Mouse (Mus musculus): Measurements from ENCODE around the gene Rabgap1l.
A peak's percentile ranks its signal among the peaks of the same experiment; 100 is the strongest.

Rabgap1l gene

GRCm38 (mm10) chr1:160792686-160793355 is at the start of gene Rabgap1l:
TSS of gene Rabgap1l (minus strand) at chr1:160793211.
- DNase-seq (ENCODE audit: low spot score in 2 of 2): peak; percentile 42 to 64

GRCm38 (mm10) chr1:160842567-160842966 is 49.6 kb upstream of the Rabgap1l start:
- no peak for DNase-seq (ENCODE audit: low spot score in 2 of 2)

GRCm38 (mm10) chr1:160840618-160841017 is 47.6 kb upstream of the Rabgap1l start:
- DNase-seq (ENCODE audit: low spot score in 2 of 2): no peak

GRCm38 (mm10) chr1:160839095-160839494 is 46.1 kb upstream of the Rabgap1l start:
- DNase-seq (ENCODE audit: low spot score in 2 of 2): no peak

GRCm38 (mm10) chr1:160834446-160834845 is 41.4 kb upstream of the Rabgap1l start:
- DNase-seq (ENCODE audit: low spot score in 2 of 2): no peak

GRCm38 (mm10) chr1:160832267-160833021 is 39.4 kb upstream of the Rabgap1l start:
- no peak for DNase-seq (ENCODE audit: low spot score in 2 of 2)

GRCm38 (mm10) chr1:160830608-160831498 is 37.8 kb upstream of the Rabgap1l start:
- no peak for DNase-seq (ENCODE audit: low spot score in 2 of 2)

GRCm38 (mm10) chr1:160825441-160825856 is 32.4 kb upstream of the Rabgap1l start:
- DNase-seq (ENCODE audit: low spot score in 2 of 2): no peak

- no peak for DNase-seq (ENCODE audit: low spot score in 2 of 2)
Measured at GRCm38 (mm10) chr1:160823638-160824037, 30.6 kb upstream of the Rabgap1l start.

GRCm38 (mm10) chr1:160814198-160814597 is 21.2 kb upstream of the Rabgap1l start:
- DNase-seq (ENCODE audit: low spot score in 2 of 2): no peak

- DNase-seq (ENCODE audit: low spot score in 2 of 2): no peak
Measured at GRCm38 (mm10) chr1:160812428-160812827, 19.4 kb upstream of the Rabgap1l start.

GRCm38 (mm10) chr1:160811930-160812329 is 18.9 kb upstream of the Rabgap1l start:
- DNase-seq (ENCODE audit: low spot score in 2 of 2): no peak

GRCm38 (mm10) chr1:160805268-160805667 is 12.3 kb upstream of the Rabgap1l start:
- no peak for DNase-seq (ENCODE audit: low spot score in 2 of 2)

GRCm38 (mm10) chr1:160799972-160800371 is 7.0 kb upstream of the Rabgap1l start:
- no peak for DNase-seq (ENCODE audit: low spot score in 2 of 2)

- DNase-seq (ENCODE audit: low spot score in 2 of 2): no peak
Measured at GRCm38 (mm10) chr1:160795016-160795415, 2.0 kb upstream of the Rabgap1l start.

- no peak for DNase-seq (ENCODE audit: low spot score in 2 of 2)
Measured at GRCm38 (mm10) chr1:160793791-160794757, 1.1 kb upstream of the Rabgap1l start.

- peak; percentile 6 to 12 for DNase-seq (ENCODE audit: low spot score in 2 of 2)
Measured at GRCm38 (mm10) chr1:160792156-160792685, 790 bp downstream of the Rabgap1l start.

GRCm38 (mm10) chr1:160791381-160792155 is 1.4 kb downstream of the Rabgap1l start:
- DNase-seq (ENCODE audit: low spot score in 2 of 2): no peak

GRCm38 (mm10) chr1:160790630-160791029 is 2.4 kb downstream of the Rabgap1l start:
- no peak for DNase-seq (ENCODE audit: low spot score in 2 of 2)

GRCm38 (mm10) chr1:160789876-160790275 is 3.1 kb downstream of the Rabgap1l start:
- DNase-seq (ENCODE audit: low spot score in 2 of 2): no peak

Data from frontal cortex, postnatal 14 days (tissue).